Mouse (Mus musculus): ENCODE data around the gene Glra4. TPM values are rescaled to one million over a fixed set of nuclear protein-coding genes. Genes with fewer than 3 reads are reported as not detected.

The Glra4 gene
- polyA plus RNA-seq, 1 experiment from 2014 or later = 0.12 TPM

DNA sequence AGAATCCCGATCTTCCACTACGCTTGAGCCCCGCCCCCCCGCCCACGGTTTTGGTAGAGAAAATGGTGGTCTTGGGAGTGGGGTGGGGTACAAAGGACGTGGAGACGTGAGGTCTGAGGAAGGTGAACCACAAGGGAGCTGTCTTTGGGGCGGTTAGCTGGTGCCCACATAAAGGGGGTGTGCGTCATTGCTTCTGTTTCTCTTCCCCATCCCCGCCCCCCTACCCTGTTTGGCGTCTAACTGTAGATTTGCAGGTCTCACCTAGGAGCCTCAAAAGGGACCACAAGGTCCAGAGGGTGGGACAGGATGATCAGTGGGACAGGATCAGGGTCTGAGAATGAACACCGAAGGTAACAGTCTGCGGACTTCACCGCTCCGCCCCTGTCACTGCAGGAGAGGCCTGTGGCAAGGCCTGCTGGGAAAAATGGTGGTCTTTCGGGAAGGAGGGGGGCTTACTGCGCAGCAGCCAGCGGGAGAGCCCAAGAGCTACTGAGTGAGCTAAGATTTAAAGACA is 71.7 kb downstream of the Glra4 start:
- Histone ChIP-seq H3K4me1 (peaks cover 10% of the 10 kb centered on the region), H3K36me3 (replicated peaks) (no peaks in the 10 kb centered on the region), H3K9me3 (no peaks in the 10 kb centered on the region), H3K27ac (peak overlapping the region; percentile 90), H3K27me3 (ENCODE audit: poor library complexity, severe bottlenecking) (peaks cover 45% of the 10 kb centered on the region), H3K4me3 (peak overlapping the region; percentile 60)
- DNase-seq (ENCODE audit: extremely low spot score, low spot score) = peak; percentile 61
- WGBS = 12% methylated on average over 18 of the region's 18 CpGs

Other genes starting within 250 kb of the Glra4 start
- gene Kir3dl2, start 236.1 kb downstream of the Glra4 start, polyA plus RNA-seq (2016; fragmentation: Nextera tagmentation; extraction: Ambion mirVana) = not detected in 2 replicates
- 8.0 and 10.3 TPM in 2 replicates for gene Tceal3, start 189.3 kb downstream of the Glra4 start, polyA plus RNA-seq (2016; fragmentation: Nextera tagmentation; extraction: Ambion mirVana)
- gene Tceal1, start 72.2 kb downstream of the Glra4 start, polyA plus RNA-seq (2016; fragmentation: Nextera tagmentation; extraction: Ambion mirVana) = 7.0 and 7.7 TPM in 2 replicates
- gene Morf4l2, start 36.5 kb downstream of the Glra4 start, polyA plus RNA-seq (2016; fragmentation: Nextera tagmentation; extraction: Ambion mirVana) = 557 and 569 TPM in 2 replicates
- gene Plp1, start 42.5 kb upstream of the Glra4 start, polyA plus RNA-seq (2016; fragmentation: Nextera tagmentation; extraction: Ambion mirVana) = 4.5 TPM in 2 replicates
- gene Rab9b, start 88.6 kb upstream of the Glra4 start, polyA plus RNA-seq (2016; fragmentation: Nextera tagmentation; extraction: Ambion mirVana) = 0.34 and 0.63 TPM in 2 replicates
- gene H2bfm, start 147.2 kb upstream of the Glra4 start, polyA plus RNA-seq (2016; fragmentation: Nextera tagmentation; extraction: Ambion mirVana) = not detected in 2 replicates
- 39.9 and 42.3 TPM in 2 replicates for gene Tmsb15b2, start 195.4 kb upstream of the Glra4 start, polyA plus RNA-seq (2016; fragmentation: Nextera tagmentation; extraction: Ambion mirVana)
- gene Tmsb15l, start 196.7 kb upstream of the Glra4 start, polyA plus RNA-seq (2016; fragmentation: Nextera tagmentation; extraction: Ambion mirVana) = 3.2 and 5.6 TPM in 2 replicates
- 16.3 and 17.4 TPM in 2 replicates for gene Tmsb15b1, start 196.7 kb upstream of the Glra4 start, polyA plus RNA-seq (2016; fragmentation: Nextera tagmentation; extraction: Ambion mirVana)
- 53.7 and 62.2 TPM in 2 replicates for gene Zcchc18, start 213.0 kb upstream of the Glra4 start, polyA plus RNA-seq (2016; fragmentation: Nextera tagmentation; extraction: Ambion mirVana)

All from forebrain, embryonic 10.5 days (tissue).